Mouse (Mus musculus) midbrain, embryonic 13.5 days (tissue): ENCODE results near the gene Arhgap27. TPM values are rescaled to one million over a fixed set of nuclear protein-coding genes. Genes with fewer than 3 reads are reported as not detected.

ENCODE experiments used
- ATAC-seq: fragments of 200-750 bp; cut with Nextera tagmentation; 2 replicates; pipeline ENCODE4 v1.8.0; 2017; ENCODE audit warnings: mild to moderate bottlenecking, moderate TSS enrichment, moderate library complexity
- H3K27ac ChIP-seq: fragments of 300-500 bp; sonication (generic); 2 replicates; pipeline ENCODE4 v1.5.1; 2015; ENCODE audit warnings: inconsistent platforms, mild to moderate bottlenecking, moderate library complexity
- H3K27me3 ChIP-seq: fragments of 300-500 bp; sonication (generic); 2 replicates; pipeline ENCODE4 v1.6.1; 2015; ENCODE audit warnings: mild to moderate bottlenecking, inconsistent platforms
- H3K36me3 ChIP-seq: fragments of 300-500 bp; sonication (generic); 2 replicates; pipeline ENCODE4 v1.6.1; 2015; ENCODE audit warnings: mild to moderate bottlenecking, inconsistent platforms
- H3K4me1 ChIP-seq: fragments of 300-500 bp; sonication (generic); replicated peaks from 2 replicates; pipeline ENCODE4 v1.6.1; 2015; ENCODE audit warnings: inconsistent platforms
- H3K4me2 ChIP-seq: fragments of 300-500 bp; sonication (generic); replicated peaks from 2 replicates; pipeline ENCODE4 v1.6.1; 2015; ENCODE audit warnings: moderate library complexity, mild to moderate bottlenecking, inconsistent platforms
- H3K4me3 ChIP-seq: fragments of 300-500 bp; sonication (generic); replicated peaks from 2 replicates; pipeline ENCODE4 v1.5.1; 2015; ENCODE audit warnings: mild to moderate bottlenecking, inconsistent platforms
- H3K9ac ChIP-seq: fragments of 300-500 bp; sonication (generic); replicated peaks from 2 replicates; pipeline ENCODE4 v1.6.1; 2015; ENCODE audit warnings: mild to moderate bottlenecking, inconsistent platforms
- H3K9me3 ChIP-seq: fragments of 300-500 bp; sonication (generic); 2 replicates; pipeline ENCODE4 v1.6.1; 2016; ENCODE audit warnings: mild to moderate bottlenecking, inconsistent platforms
- WGBS: fragments of 180-500 bp; shearing (Covaris S2); methylation state at CpG from one replicate; pipeline ENCODE4 v1.1.7; 2015; 5-methylcytosine and 5-hydroxymethylcytosine counted together
- polyA plus RNA-seq: library from polyadenylated mRNA; unstranded; fragments of >200 nt; fragmentation: Nextera tagmentation; extraction: Ambion mirVana; gene quantifications from 2 replicates; pipeline ENCODE4 v1.2.1, GENCODE M21; 2015

Gene Arhgap27
- polyA plus RNA-seq, 1 experiment from 2014 or later: 2.6 TPM

DNA sequence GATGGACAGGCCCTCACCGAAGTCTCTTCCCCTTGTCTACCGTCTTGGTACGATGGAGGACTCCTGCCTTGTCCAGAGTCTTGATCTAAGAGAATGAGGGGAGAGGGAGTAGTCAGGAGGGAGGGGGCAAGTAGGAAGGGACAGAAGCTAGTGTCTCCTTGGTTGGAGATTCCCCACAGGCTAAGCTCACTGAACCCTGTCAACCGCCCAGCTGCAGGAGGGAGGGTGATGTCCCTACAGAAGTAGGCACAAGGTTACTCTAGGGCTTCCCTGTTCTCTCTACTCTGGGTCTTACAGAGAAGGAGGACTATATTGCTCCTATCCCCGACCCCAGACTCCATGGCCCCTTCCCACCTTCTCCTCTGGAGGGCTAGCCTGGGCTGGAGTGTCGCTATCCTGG lies 24.8 kb downstream of the Arhgap27 start:
- Histone ChIP-seq H3K27me3 (peaks cover 14% of the 10 kb centered on the region), H3K4me3 (no peak overlapping the region), H3K27ac (no peak overlapping the region), H3K9me3 (no peaks in the 10 kb centered on the region), H3K4me2 (no peak overlapping the region), H3K9ac (no peak overlapping the region), H3K4me1 (peaks cover 10% of the 10 kb centered on the region), H3K36me3 (no peaks in the 10 kb centered on the region)
- ATAC-seq: no peak
- WGBS: 95% methylated on average over 6 of the region's 6 CpGs

- Histone ChIP-seq H3K9me3 (no peaks in the 10 kb centered on the region), H3K4me3 (no peak overlapping the region), H3K27ac (no peak overlapping the region), H3K27me3 (peaks cover 20% of the 10 kb centered on the region), H3K4me1 (peaks cover 16% of the 10 kb centered on the region), H3K9ac (no peak overlapping the region), H3K36me3 (no peaks in the 10 kb centered on the region), H3K4me2 (no peak overlapping the region)
- WGBS: 85% methylated on average over 7 of the region's 7 CpGs
- no peak for ATAC-seq
Measured at GRCm38 (mm10) chr11:103338119-103338518, 25.4 kb downstream of the Arhgap27 start.

GRCm38 (mm10) chr11:103337180-103337579 lies 26.3 kb downstream of the Arhgap27 start:
- ATAC-seq: no peak
- H3K9ac ChIP-seq: no peak overlapping the region
- 86% methylated on average over 2 of the region's 2 CpGs for WGBS
- no peak overlapping the region for H3K4me3 ChIP-seq
- H3K9me3 ChIP-seq: no peaks in the 10 kb centered on the region
- H3K4me2 ChIP-seq: no peak overlapping the region
- no peaks in the 10 kb centered on the region for H3K36me3 ChIP-seq
- peaks cover 29% of the 10 kb centered on the region for H3K27me3 ChIP-seq
- H3K4me1 ChIP-seq: peaks cover 21% of the 10 kb centered on the region
- no peak overlapping the region for H3K27ac ChIP-seq

- 89% methylated on average over 5 of the region's 5 CpGs for WGBS
- peaks cover 21% of the 10 kb centered on the region for H3K4me1 ChIP-seq
- H3K4me3 ChIP-seq: no peak overlapping the region
- H3K9ac ChIP-seq: no peak overlapping the region
- no peak for ATAC-seq
- H3K27ac ChIP-seq: no peak overlapping the region
- peaks cover 33% of the 10 kb centered on the region for H3K27me3 ChIP-seq
- no peak overlapping the region for H3K4me2 ChIP-seq
- H3K36me3 ChIP-seq: no peaks in the 10 kb centered on the region
- H3K9me3 ChIP-seq: no peaks in the 10 kb centered on the region
Measured at GRCm38 (mm10) chr11:103335561-103335960, 27.9 kb downstream of the Arhgap27 start.

GRCm38 (mm10) chr11:103334925-103335324 lies 28.6 kb downstream of the Arhgap27 start:
- Histone ChIP-seq H3K4me3 (no peak overlapping the region), H3K27me3 (peaks cover 33% of the 10 kb centered on the region), H3K9me3 (no peaks in the 10 kb centered on the region), H3K4me1 (peaks cover 18% of the 10 kb centered on the region), H3K27ac (no peak overlapping the region), H3K4me2 (no peak overlapping the region), H3K36me3 (no peaks in the 10 kb centered on the region), H3K9ac (no peak overlapping the region)
- 91% methylated on average over 9 of the region's 9 CpGs for WGBS
- no peak for ATAC-seq

DNA sequence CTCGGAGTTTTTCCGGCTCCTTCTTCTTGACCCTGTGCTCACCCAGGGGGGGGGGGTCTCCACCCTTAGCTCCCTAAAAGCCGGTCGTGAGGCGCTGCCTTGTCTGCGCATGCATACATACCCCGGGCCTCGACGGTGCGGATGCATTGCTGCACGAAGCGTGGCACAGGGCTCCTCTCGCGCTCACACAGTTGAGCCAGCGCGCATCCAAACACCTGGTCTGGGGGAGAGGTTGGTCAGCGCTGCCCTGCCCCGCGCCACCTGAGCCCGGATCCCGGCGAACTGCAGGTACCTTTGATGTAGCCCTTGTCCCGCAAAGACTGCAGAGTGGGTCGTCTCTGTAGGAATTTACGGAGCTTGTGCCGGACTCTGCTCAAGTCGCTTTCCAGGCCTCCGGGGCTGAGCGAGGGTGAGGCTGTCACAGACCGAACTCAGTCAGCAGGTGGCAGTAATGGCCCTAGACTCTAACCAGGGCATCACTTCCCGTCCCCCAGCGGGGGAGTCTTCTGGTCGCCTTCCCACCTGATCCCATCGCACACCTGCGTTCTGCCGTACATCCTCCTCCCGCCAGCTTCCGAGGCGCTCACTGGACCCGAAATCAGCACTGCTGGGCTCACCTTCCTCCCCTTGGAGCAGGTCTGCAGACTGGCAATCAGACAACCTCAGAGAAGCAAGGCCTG lies 29.6 kb downstream of the Arhgap27 start:
- Histone ChIP-seq H3K4me1 (peaks cover 13% of the 10 kb centered on the region), H3K27ac (no peak overlapping the region), H3K9ac (no peak overlapping the region; the same call in 1 of the 2 replicates), H3K4me2 (peak overlapping the region; percentile 56), H3K27me3 (peaks cover 33% of the 10 kb centered on the region), H3K36me3 (no peaks in the 10 kb centered on the region), H3K4me3 (peak overlapping the region; percentile 33), H3K9me3 (no peaks in the 10 kb centered on the region)
- WGBS: 11% methylated on average over 40 of the region's 40 CpGs
- peak; percentile 47 for ATAC-seq

- peak; percentile 40 for ATAC-seq
Measured at GRCm38 (mm10) chr11:103332890-103333651, 30.4 kb downstream of the Arhgap27 start.

DNA sequence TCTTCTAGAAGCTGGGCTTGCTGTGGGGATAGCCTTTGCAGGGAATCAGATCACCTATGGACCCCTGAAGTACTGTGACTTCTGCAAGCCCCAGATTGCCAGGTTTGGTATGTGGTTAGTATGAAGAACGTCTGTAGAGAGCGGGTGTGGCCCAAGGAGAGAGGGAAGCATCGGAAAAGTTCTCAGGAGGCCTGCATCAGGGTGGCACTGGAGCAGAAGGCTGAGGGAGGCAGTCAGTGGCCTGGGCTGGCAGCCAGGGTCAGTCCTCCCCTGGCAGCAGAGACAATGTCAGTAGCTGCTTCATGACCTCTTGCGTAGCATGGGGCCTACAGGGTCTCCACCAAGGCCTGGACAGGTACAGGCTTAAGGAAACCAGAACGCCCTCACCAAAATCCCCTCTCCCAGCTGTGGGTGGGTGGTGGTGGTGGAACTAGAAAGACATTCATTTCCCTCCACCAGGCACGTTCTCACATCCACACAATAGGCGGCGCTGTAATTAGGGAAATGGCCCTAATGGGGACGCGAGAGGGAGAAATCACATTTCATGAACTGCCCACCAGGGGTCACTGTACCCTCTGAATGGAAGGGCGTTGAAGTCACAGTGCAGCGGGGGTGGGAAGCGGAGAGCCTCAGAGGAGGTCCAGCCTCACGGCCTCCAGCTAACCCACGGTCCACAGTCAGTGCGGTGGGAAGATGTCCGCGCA lies 31.2 kb downstream of the Arhgap27 start:
- H3K27ac ChIP-seq: no peak overlapping the region
- H3K4me2 ChIP-seq: peak overlapping the region; percentile 56
- WGBS: 25% methylated on average over 18 of the region's 18 CpGs
- H3K36me3 ChIP-seq: no peaks in the 10 kb centered on the region
- peak; percentile 73 for ATAC-seq
- H3K4me3 ChIP-seq: peak overlapping the region; percentile 33
- H3K4me1 ChIP-seq: peaks cover 13% of the 10 kb centered on the region
- H3K9me3 ChIP-seq: no peaks in the 10 kb centered on the region
- 0 out of 2 replicates have a peak overlapping the region, but pooled peaks have one; percentile 39 for H3K9ac ChIP-seq
- H3K27me3 ChIP-seq: peaks cover 33% of the 10 kb centered on the region

More at GRCm38 (mm10) chr11:103332890-103333651, 30.4 kb downstream of the Arhgap27 start:
- Histone ChIP-seq H3K4me2 (peak overlapping the region; percentile 56), H3K9ac (peak overlapping the region; percentile 39; the same call in 1 of the 2 replicates), H3K27me3 (peaks cover 33% of the 10 kb centered on the region), H3K36me3 (no peaks in the 10 kb centered on the region), H3K9me3 (no peaks in the 10 kb centered on the region), H3K4me1 (peaks cover 13% of the 10 kb centered on the region), H3K27ac (no peak overlapping the region; the same call in 1 of the 2 replicates), H3K4me3 (peak overlapping the region; percentile 33)
- 30% methylated on average over 34 of the region's 34 CpGs for WGBS

DNA sequence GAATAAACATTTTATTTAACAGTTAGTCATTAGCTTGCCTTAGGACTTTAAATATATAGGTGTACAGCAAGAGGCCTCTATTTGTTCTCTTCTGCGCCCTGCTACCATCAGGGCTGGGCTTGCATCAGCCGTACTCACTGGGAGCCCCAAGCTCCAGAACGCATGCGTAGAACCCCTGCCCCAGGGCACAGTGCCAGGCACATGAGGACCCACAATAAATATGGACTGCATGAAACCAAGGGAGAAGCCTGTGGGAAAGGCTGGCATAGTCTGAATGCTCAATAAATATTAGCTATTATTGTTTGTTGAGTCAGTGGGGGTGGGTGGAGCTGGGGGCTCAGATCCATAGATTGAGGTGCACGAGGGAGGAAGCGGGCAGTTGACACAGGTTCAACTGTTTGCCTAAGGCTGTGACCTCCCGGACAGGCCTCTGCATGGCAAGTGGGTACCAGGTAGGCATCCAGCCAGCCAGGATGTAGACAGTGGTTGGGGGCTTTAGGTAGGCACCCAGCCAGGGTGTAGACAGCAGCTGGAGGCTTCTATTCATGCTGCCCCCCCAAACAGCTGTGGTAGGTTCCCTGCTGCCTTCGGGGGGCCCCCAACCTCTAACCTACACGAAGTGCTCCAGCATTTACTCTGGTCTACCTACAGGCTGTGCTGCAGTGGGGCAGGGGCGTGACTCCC lies 31.8 kb downstream of the Arhgap27 start:
- peaks cover 13% of the 10 kb centered on the region for H3K4me1 ChIP-seq
- peaks cover 33% of the 10 kb centered on the region for H3K27me3 ChIP-seq
- H3K9ac ChIP-seq: no peak overlapping the region
- 90% methylated on average over 10 of the region's 10 CpGs for WGBS
- H3K36me3 ChIP-seq: no peaks in the 10 kb centered on the region
- H3K4me2 ChIP-seq: no peak overlapping the region
- ATAC-seq: 0 out of 2 replicates have a peak, but pooled peaks have one; percentile 9
- no peak overlapping the region for H3K27ac ChIP-seq
- no peaks in the 10 kb centered on the region for H3K9me3 ChIP-seq
- no peak overlapping the region for H3K4me3 ChIP-seq

GRCm38 (mm10) chr11:103330651-103331319 lies 32.7 kb downstream of the Arhgap27 start:
- 70% methylated on average over 7 of the region's 7 CpGs for WGBS
- no peak overlapping the region for H3K4me2 ChIP-seq
- ATAC-seq: no peak

GRCm38 (mm10) chr11:103326950-103327349 lies 36.5 kb downstream of the Arhgap27 start:
- no peak overlapping the region for H3K27ac ChIP-seq
- WGBS: 11% methylated on average over 5 of the region's 5 CpGs
- H3K9me3 ChIP-seq: no peaks in the 10 kb centered on the region
- no peak overlapping the region for H3K4me2 ChIP-seq
- no peak overlapping the region for H3K9ac ChIP-seq
- H3K36me3 ChIP-seq: no peaks in the 10 kb centered on the region
- H3K27me3 ChIP-seq: peaks cover 5% of the 10 kb centered on the region; the same call in 1 of the 2 replicates
- H3K4me3 ChIP-seq: no peak overlapping the region
- ATAC-seq: peak; percentile 41; the same call in 1 of the 2 replicates
- H3K4me1 ChIP-seq: 0 out of 2 replicates have a peak, but pooled peaks cover 6% of the 10 kb centered on the region

More at GRCm38 (mm10) chr11:103330651-103331319, 32.7 kb downstream of the Arhgap27 start:
- H3K36me3 ChIP-seq: no peaks in the 10 kb centered on the region
- no peak overlapping the region for H3K27ac ChIP-seq
- no peaks in the 10 kb centered on the region for H3K9me3 ChIP-seq
- H3K4me1 ChIP-seq: peaks cover 13% of the 10 kb centered on the region
- H3K4me3 ChIP-seq: no peak overlapping the region
- H3K9ac ChIP-seq: no peak overlapping the region
- H3K27me3 ChIP-seq: peaks cover 34% of the 10 kb centered on the region
